Mouse (Mus musculus) thymus, postnatal 0 days (tissue): ENCODE data around the gene Gm21861. TPM values are rescaled to one million over a fixed set of nuclear protein-coding genes. Genes with fewer than 3 reads are reported as not detected.
"Not testable (repeated sequence)": the region's sequence is repeated elsewhere in the genome, so short reads cannot be mapped to it uniquely, and the experiment has no call there.

Source experiments
- DNase-seq: peaks from one replicate; pipeline ENCODE4 v3.0.0-alpha.2; 2015; ENCODE audit warnings: low spot score
- polyA plus RNA-seq: library from polyadenylated mRNA; unstranded; fragments of >200 nt; fragmentation: Nextera tagmentation; extraction: Ambion mirVana; gene quantifications from 2 replicates; pipeline ENCODE4 v1.2.1, GENCODE M21; 2015

Gm21861 gene
- polyA plus RNA-seq = not detected in 2 replicates

DNA sequence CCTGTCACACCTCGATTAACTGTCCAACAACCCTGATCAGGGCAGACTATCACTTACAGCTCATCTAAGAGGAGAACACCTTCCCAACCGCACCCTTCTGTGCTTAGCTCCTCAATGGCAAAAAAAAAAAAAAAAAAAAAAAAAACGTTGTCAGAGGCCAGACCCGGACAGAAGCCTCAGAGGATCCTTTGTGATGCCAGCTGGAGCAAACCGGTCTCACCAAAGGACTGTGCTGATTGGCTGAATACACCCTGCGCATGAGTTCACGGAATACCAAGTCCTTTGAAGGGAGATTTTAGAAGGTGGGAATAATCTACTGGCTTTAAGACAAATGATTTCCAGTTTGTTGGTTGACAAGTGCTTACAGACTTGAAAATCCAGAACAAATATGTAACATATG is at the start of gene Gm21861:
Gene Gm21861, minus strand, starts transcription at position 101 of the 400 bp plus-strand sequence.
- DNase-seq = not testable (repeated sequence)
